In genomic region chr9:65951082-65951587, GRCm38 (mm10) we compare ENCODE assay signal across 17 mouse cellular contexts. TPM values are rescaled to one million over a fixed set of nuclear protein-coding genes. Genes with fewer than 3 reads are reported as not detected.
DNase-seq lines count a peak whose midpoint lies in the region; ATAC-seq lines count a peak whose summit lies in the region.
"Had no signal": no experiment of that assay in that cellular context is flagged by ENCODE, and none has a peak within 500 bp of the region (broad histone marks: within the 10 kb centered on the region; RNA-seq: fewer than 3 reads in every experiment).

No protein-coding gene starts in this region.

- H3K4me3 ChIP-seq in forebrain, embryonic 13.5 days, result no peak overlapping the region
- H3K4me3 ChIP-seq: forebrain, embryonic 15.5 days; limb, embryonic 10.5 days; liver, embryonic 15.5 days; midbrain, embryonic 10.5 days; neural tube, embryonic 13.5 days had no signal

- no peaks in the 10 kb centered on the region for H3K9me3 ChIP-seq in forebrain, embryonic 13.5 days (replicated peaks)
- H3K9me3 ChIP-seq: forebrain, embryonic 15.5 days; limb, embryonic 10.5 days; liver, embryonic 15.5 days; midbrain, embryonic 10.5 days; neural tube, embryonic 13.5 days had no signal

- ATAC-seq in forebrain, embryonic 13.5 days, result no peak
- ATAC-seq: forebrain, embryonic 15.5 days had no signal

- H3K27ac ChIP-seq in forebrain, embryonic 13.5 days, result no peak overlapping the region
- H3K27ac ChIP-seq: forebrain, embryonic 15.5 days; limb, embryonic 10.5 days; liver, embryonic 15.5 days; midbrain, embryonic 10.5 days; neural tube, embryonic 13.5 days had no signal

- DNase-seq in adrenal gland, adult (ENCODE audit: inconsistent age in 2 of 2, low spot score in 1 of 2), result peak; percentile 23 to 54
- no peak for DNase-seq in adrenal gland, postnatal 4 days (ENCODE audit: low spot score in 2 of 2)
- peak; percentile 6 for DNase-seq in gastrocnemius, postnatal 25 days
- DNase-seq in gastrocnemius, postnatal 4 days (ENCODE audit: low spot score in 2 of 2), result no peak
- DNase-seq in Muller cell, postnatal 12 days (ENCODE audit: inconsistent ontology term), result peak; percentile 29
- peak; percentile 38 to 52 for DNase-seq in kidney, adult 8-10 months
- DNase-seq in spleen, adult 18-20 months, result no peak
- DNase-seq: lung, postnatal 36 days; thymus, postnatal 14 days had no signal

- no peak overlapping the region for H3K9ac ChIP-seq in forebrain, embryonic 13.5 days
- H3K9ac ChIP-seq: forebrain, embryonic 15.5 days; liver, embryonic 15.5 days; neural tube, embryonic 13.5 days had no signal

- WGBS in forebrain, embryonic 13.5 days, result 94% methylated on average over 3 of the region's 3 CpGs

- H3K36me3 ChIP-seq in forebrain, embryonic 13.5 days (ENCODE audit: poor library complexity, severe bottlenecking), result peaks cover 8% of the 10 kb centered on the region; the same call in 1 of the 2 replicates
- H3K36me3 ChIP-seq: forebrain, embryonic 15.5 days had no signal

- no peaks in the 10 kb centered on the region for H3K27me3 ChIP-seq in forebrain, embryonic 13.5 days
- H3K27me3 ChIP-seq: CH12.LX; forebrain, embryonic 15.5 days; liver, embryonic 15.5 days; neural tube, embryonic 13.5 days had no signal

- H3K4me2 ChIP-seq in forebrain, embryonic 13.5 days, result no peak overlapping the region
- H3K4me2 ChIP-seq: forebrain, embryonic 15.5 days; heart, embryonic 11.5 days; liver, embryonic 15.5 days; neural tube, embryonic 13.5 days had no signal

- H3K4me1 ChIP-seq in forebrain, embryonic 13.5 days, result no peaks in the 10 kb centered on the region
- H3K4me1 ChIP-seq: forebrain, embryonic 15.5 days; limb, embryonic 10.5 days; liver, embryonic 15.5 days; midbrain, embryonic 10.5 days; neural tube, embryonic 13.5 days had no signal

RNA-seq across cellular contexts. Expression of gene Csnk1g1, which starts 42.4 kb away (rescaled TPM):
- 10 to 100 TPM; 30.3 to 33.1 TPM for total RNA-seq in adrenal gland, postnatal 4 days (2021)
- 1 to 10 TPM; 6.8 to 7.3 TPM for total RNA-seq in gastrocnemius, postnatal 25 days (2021)
- total RNA-seq in gastrocnemius, postnatal 4 days (2021), result 10 to 100 TPM; 15.3 to 16.5 TPM
- polyA plus RNA-seq in forebrain, embryonic 13.5 days (2015; fragmentation: Nextera tagmentation; extraction: Ambion mirVana), result 20.8 and 21.8 TPM in 2 replicates

RNA-seq across cellular contexts. Expression of gene Trip4, which starts 42.5 kb away (rescaled TPM):
- 10 to 100 TPM; 40.0 to 40.7 TPM for total RNA-seq in adrenal gland, postnatal 4 days (2021)
- total RNA-seq in gastrocnemius, postnatal 25 days (2021), result 10 to 100 TPM; 11.8 to 13.1 TPM
- total RNA-seq in gastrocnemius, postnatal 4 days (2021), result 10 to 100 TPM; 23.9 to 24.4 TPM
- 27.5 and 29.6 TPM in 2 replicates for polyA plus RNA-seq in forebrain, embryonic 13.5 days (2015; fragmentation: Nextera tagmentation; extraction: Ambion mirVana)

Comparison
In these comparisons a context has a peak if more than half of its experiments do, and no peak if none do; other contexts are left out.
1. DNase-seq: peak in adrenal gland, adult (2 of 2), gastrocnemius, postnatal 25 days (single experiment), Muller cell, postnatal 12 days (single experiment) and kidney, adult 8-10 months (2 of 2); none in adrenal gland, postnatal 4 days (0 of 2), gastrocnemius, postnatal 4 days (0 of 2) and spleen, adult 18-20 months (0 of 2).